Mouse (Mus musculus): ENCODE data around the gene R3hdm2. TPM values are rescaled to one million over a fixed set of nuclear protein-coding genes. Genes with fewer than 3 reads are reported as not detected.
A peak's percentile ranks its signal among the peaks of the same experiment; 100 is the strongest.

Gene R3hdm2
- polyA plus RNA-seq, 1 experiment from 2014 or later, result 35.8 TPM

DNA sequence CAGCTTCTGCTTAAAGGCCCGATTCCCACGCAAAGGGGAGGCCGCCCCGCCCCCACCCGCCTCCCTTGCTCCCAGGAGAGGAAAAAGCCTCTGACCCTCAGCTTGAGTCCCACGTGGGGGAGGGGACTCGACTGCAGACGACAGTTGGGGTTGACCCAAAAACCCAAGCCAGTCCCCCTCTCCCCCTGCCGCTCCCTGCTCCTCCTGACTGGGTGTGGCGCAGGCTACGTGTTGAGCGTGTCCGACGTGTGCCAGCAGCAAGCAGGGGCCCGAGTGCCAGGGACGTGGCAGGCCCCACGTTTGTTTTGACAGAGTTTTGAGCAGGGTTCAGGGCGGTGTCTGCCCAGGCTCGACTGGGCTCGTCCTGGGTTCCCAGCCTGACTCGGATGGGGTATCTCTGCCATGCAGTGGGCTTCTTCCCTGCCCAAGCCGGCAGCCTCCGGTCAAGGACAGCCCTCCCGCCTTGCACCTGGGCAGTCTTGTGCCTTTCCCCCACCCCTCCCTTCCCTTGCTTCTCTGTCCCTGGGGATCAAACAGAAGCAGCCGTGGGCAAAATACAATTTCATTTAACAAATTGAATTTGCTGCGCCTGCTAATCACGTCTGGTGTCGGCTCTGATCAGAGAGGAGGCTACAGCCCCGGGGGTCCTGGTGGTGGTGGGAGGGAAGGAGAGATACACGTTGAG is 136.6 kb downstream of the R3hdm2 start:
- Histone ChIP-seq H3K27me3 (ENCODE audit: control insufficient read depth, insufficient read depth, low read length) (peaks cover 27% of the 10 kb centered on the region), H3K4me3 (ENCODE audit: low read depth, low read length) (no peak overlapping the region), H3K4me2 (ENCODE audit: low read depth, severe bottlenecking) (peak overlapping the region; percentile 39), H3K27ac (replicated peaks; ENCODE audit: low read depth, low read length) (no peak overlapping the region), H3K9ac (ENCODE audit: low read length) (no peak overlapping the region), H3K4me1 (ENCODE audit: control insufficient read depth, insufficient read depth, low read length) (peaks cover 63% of the 10 kb centered on the region), H3K36me3 (ENCODE audit: control insufficient read depth, insufficient read depth, low read length) (peaks cover 17% of the 10 kb centered on the region), H3K9me3 (ENCODE audit: control insufficient read depth, low read length) (no peaks in the 10 kb centered on the region)
- DNase-seq (ENCODE audit: low spot score) (peak; percentile 62), ATAC-seq (ENCODE audit: insufficient number of reproducible peaks, low FRiP score, low TSS enrichment, low read depth) (no peak)
- WGBS, result 3% methylated on average over 30 of the region's 30 CpGs

DNA sequence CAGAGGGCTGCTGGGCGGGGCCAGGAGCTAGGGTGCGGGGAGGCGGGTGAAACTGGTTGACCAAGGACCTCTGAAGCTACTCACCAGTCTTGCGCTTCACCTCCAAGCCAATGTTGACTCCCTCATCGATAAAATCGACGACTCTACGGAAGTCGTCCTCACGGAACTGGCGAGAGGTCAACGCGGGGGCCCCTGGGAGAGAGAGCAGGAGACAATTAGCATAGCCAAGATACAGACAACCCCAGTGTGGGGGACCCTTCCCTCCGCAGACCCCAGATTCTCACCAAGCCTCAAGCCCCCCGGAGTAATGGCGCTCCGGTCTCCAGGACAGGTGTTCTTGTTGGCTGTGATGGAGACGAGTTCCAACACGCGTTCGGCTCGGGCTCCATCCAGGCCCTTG is 137.8 kb downstream of the R3hdm2 start:
- H3K4me1 ChIP-seq (ENCODE audit: control insufficient read depth, insufficient read depth, low read length), result peaks cover 53% of the 10 kb centered on the region
- no peak overlapping the region for H3K9ac ChIP-seq (ENCODE audit: low read length)
- no peak overlapping the region for H3K4me2 ChIP-seq (ENCODE audit: low read depth, severe bottlenecking)
- ATAC-seq (ENCODE audit: insufficient number of reproducible peaks, low FRiP score, low TSS enrichment, low read depth), result no peak
- DNase-seq (ENCODE audit: low spot score), result no peak
- peaks cover 17% of the 10 kb centered on the region for H3K36me3 ChIP-seq (ENCODE audit: control insufficient read depth, insufficient read depth, low read length)
- peaks cover 19% of the 10 kb centered on the region for H3K27me3 ChIP-seq (ENCODE audit: control insufficient read depth, insufficient read depth, low read length)
- no peaks in the 10 kb centered on the region for H3K9me3 ChIP-seq (ENCODE audit: control insufficient read depth, low read length)
- H3K27ac ChIP-seq (replicated peaks; ENCODE audit: low read depth, low read length), result no peak overlapping the region
- H3K4me3 ChIP-seq (ENCODE audit: low read depth, low read length), result no peak overlapping the region
- 90% methylated on average over 22 of the region's 22 CpGs for WGBS

DNA sequence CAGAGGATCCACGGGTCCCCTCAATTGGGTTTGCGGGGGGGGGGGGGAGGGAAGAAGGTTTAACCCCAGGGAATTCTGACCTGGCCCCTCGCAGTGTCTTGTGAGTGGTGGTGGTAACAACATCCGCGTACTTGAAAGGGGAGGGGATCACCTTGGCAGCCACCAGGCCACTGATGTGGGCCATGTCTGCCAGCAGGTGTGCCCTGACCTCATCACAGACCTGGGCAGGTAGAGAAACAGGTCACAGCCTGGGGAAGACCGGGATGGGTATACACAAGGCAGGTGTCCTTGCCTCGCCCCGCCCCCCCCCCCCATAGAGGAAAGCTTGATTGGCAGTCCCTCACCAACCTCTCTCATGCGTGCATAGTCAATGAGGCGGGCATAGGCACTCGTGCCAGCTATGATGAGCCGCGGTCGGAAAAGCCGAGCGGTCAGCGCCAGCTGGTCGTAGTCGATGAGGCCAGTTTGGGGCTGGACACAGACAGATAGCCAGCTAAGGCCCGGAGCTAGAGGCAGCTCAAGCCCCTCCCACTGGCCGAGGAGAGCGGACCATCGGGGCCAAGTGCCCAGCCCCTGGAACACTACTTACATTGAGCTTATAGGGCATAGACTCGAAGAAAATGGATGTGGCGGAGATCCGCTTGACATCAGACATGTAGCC is 139.0 kb downstream of the R3hdm2 start:
- ATAC-seq (ENCODE audit: insufficient number of reproducible peaks, low FRiP score, low TSS enrichment, low read depth) (no peak), DNase-seq (ENCODE audit: low spot score) (no peak)
- Histone ChIP-seq H3K9me3 (ENCODE audit: control insufficient read depth, low read length) (no peaks in the 10 kb centered on the region), H3K4me3 (ENCODE audit: low read depth, low read length) (no peak overlapping the region), H3K4me2 (ENCODE audit: low read depth, severe bottlenecking) (no peak overlapping the region), H3K4me1 (ENCODE audit: control insufficient read depth, insufficient read depth, low read length) (peaks cover 42% of the 10 kb centered on the region), H3K9ac (ENCODE audit: low read length) (no peak overlapping the region), H3K36me3 (ENCODE audit: control insufficient read depth, insufficient read depth, low read length) (peaks cover 17% of the 10 kb centered on the region), H3K27me3 (ENCODE audit: control insufficient read depth, insufficient read depth, low read length) (peaks cover 11% of the 10 kb centered on the region; the same call in 1 of the 2 replicates), H3K27ac (replicated peaks; ENCODE audit: low read depth, low read length) (no peak overlapping the region)
- WGBS, result 93% methylated on average over 26 of the region's 26 CpGs

DNA sequence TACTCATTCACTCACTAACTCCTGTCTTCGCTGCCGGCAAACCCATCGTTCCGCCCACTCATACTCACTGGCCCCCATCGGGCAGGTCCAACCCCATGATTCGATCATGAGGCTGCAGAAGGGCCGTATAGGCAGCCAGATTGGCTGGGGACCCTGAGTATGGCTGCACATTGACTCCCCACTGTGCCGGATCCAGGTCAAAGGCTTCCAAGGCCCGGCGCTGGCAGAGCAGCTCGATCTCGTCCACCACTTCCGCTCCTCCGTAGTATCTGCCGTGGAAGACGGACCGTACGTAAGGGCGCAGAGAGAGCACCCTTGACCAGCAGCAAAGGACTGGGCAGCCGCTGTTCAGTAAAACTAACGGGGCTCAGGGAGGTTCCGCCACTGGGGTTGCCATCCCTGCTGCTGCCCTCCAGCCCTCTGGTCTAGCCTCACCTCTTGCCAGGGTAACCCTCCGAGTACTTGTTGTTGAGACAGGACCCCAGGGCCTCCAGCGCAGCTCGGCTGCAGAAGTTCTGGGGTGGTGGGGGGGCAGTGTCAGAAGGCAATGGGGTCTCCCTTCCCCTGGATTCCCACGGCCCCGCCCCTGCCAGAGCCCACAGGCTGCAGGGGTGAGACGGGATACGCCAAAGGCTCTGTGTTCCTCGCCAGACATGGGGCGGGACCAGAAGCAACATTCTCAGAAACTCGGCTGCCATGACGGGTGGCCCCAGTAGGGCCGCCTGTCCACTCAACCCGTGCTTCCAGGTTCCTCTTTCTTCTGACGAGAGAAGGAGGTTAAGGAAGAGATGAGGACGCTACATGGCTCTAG is 140.0 kb downstream of the R3hdm2 start:
- no peak overlapping the region for H3K9ac ChIP-seq (ENCODE audit: low read length)
- peaks cover 9% of the 10 kb centered on the region for H3K27me3 ChIP-seq (ENCODE audit: control insufficient read depth, insufficient read depth, low read length)
- H3K9me3 ChIP-seq (ENCODE audit: control insufficient read depth, low read length), result no peaks in the 10 kb centered on the region
- peaks cover 17% of the 10 kb centered on the region for H3K36me3 ChIP-seq (ENCODE audit: control insufficient read depth, insufficient read depth, low read length)
- H3K4me3 ChIP-seq (ENCODE audit: low read depth, low read length), result no peak overlapping the region
- no peak overlapping the region for H3K27ac ChIP-seq (replicated peaks; ENCODE audit: low read depth, low read length)
- DNase-seq (ENCODE audit: low spot score) (no peak), ATAC-seq (ENCODE audit: insufficient number of reproducible peaks, low FRiP score, low TSS enrichment, low read depth) (no peak)
- H3K4me1 ChIP-seq (ENCODE audit: control insufficient read depth, insufficient read depth, low read length), result peaks cover 43% of the 10 kb centered on the region
- WGBS, result 94% methylated on average over 37 of the region's 37 CpGs
- no peak overlapping the region for H3K4me2 ChIP-seq (ENCODE audit: low read depth, severe bottlenecking)

DNA sequence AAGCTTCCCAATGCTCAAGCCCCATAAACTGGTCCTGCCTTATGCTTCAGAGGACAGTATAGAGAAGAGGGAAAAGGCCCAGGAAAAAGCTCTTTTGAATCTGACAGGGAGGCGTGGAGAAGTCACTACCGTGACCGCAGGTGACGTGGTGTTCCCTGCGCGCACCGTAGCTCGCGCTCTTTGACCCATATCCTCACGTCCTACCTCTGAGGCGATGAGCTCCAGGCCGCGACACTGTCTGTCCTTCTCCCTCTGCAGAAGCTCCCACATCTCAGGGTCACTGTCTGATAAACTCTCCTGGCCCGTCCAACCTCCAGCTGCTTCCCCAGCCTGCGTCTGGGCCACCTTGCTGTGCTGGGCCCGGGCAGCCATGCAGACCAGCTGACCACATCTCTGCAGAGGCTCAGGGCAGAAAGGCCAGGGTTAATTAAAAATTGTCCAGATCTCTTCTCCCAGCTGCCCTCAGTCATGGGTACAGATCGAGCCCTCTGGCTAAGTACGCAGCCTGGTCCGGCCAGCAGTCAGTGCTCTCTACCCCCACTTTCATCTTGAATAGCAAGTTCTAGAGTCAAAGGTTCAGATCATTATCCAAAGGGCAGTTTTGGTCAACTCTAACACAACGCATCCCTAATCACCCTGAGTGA is 140.7 kb downstream of the R3hdm2 start:
- Histone ChIP-seq H3K4me3 (ENCODE audit: low read depth, low read length) (no peak overlapping the region), H3K27ac (replicated peaks; ENCODE audit: low read depth, low read length) (no peak overlapping the region), H3K27me3 (ENCODE audit: control insufficient read depth, insufficient read depth, low read length) (peaks cover 14% of the 10 kb centered on the region), H3K9me3 (ENCODE audit: control insufficient read depth, low read length) (no peaks in the 10 kb centered on the region), H3K36me3 (ENCODE audit: control insufficient read depth, insufficient read depth, low read length) (peaks cover 17% of the 10 kb centered on the region), H3K4me1 (ENCODE audit: control insufficient read depth, insufficient read depth, low read length) (peaks cover 43% of the 10 kb centered on the region), H3K4me2 (ENCODE audit: low read depth, severe bottlenecking) (no peak overlapping the region), H3K9ac (ENCODE audit: low read length) (no peak overlapping the region)
- no peak for DNase-seq (ENCODE audit: low spot score)
- WGBS, result 86% methylated on average over 20 of the region's 20 CpGs
- ATAC-seq (ENCODE audit: insufficient number of reproducible peaks, low FRiP score, low TSS enrichment, low read depth), result no peak

DNA sequence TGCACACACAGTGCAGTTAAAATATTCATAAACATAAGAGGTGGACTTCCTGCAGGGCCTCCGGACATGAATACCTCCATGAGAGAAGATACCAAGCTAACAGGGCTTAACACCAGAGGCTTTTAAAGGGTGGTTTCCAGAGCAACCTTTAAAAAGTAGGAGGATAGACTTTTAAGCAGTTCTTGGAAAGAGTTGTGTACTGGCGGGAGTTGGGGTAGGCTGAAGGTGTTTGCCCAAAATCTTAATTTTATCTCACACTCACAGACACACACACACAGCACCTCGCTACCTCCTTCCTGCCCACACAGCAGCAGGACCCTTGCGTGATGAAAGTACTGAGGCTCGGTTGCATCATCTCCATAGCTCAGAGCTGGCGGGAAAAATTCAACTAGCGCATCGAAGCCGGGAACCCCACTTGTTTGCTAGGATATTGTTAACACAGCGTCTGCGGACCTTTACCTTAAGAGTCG is 141.5 kb downstream of the R3hdm2 start:
- Histone ChIP-seq H3K27ac (replicated peaks; ENCODE audit: low read depth, low read length) (no peak overlapping the region), H3K36me3 (ENCODE audit: control insufficient read depth, insufficient read depth, low read length) (peaks cover 17% of the 10 kb centered on the region), H3K9me3 (ENCODE audit: control insufficient read depth, low read length) (no peaks in the 10 kb centered on the region), H3K4me1 (ENCODE audit: control insufficient read depth, insufficient read depth, low read length) (peaks cover 43% of the 10 kb centered on the region), H3K4me3 (ENCODE audit: low read depth, low read length) (peak overlapping the region; percentile 39), H3K9ac (ENCODE audit: low read length) (peak overlapping the region; percentile 37), H3K4me2 (ENCODE audit: low read depth, severe bottlenecking) (peak overlapping the region; percentile 60), H3K27me3 (ENCODE audit: control insufficient read depth, insufficient read depth, low read length) (peaks cover 23% of the 10 kb centered on the region)
- no peak for DNase-seq (ENCODE audit: low spot score)
- ATAC-seq (ENCODE audit: insufficient number of reproducible peaks, low FRiP score, low TSS enrichment, low read depth), result no peak
- 15% methylated on average over 12 of the region's 12 CpGs for WGBS

DNA sequence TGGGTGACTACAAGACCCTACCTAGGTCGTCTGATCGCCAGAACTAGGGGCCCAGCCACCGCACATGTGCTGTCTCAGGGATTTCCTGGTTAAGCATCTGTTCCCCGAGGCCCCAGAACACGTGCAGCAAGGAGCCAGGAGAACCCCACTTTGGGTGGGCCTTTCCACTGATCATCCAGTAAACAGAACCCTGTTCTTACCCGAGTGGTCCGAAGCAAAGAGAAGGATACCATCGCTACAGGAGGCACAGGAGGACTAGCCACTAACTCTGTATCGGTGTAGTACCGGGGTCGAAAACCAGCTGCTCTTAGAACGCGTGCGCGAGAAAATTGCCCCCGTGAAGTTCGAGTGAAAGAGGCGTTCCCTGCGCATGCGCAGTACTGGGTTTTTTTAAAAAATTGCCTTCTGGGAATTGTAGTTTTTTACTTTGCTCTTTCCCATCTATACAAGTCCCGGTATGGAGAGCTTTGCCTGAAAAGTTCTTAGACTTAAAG is 142.0 kb downstream of the R3hdm2 start, which contains the start of gene Shmt2:
Gene Shmt2 (minus strand): TSS at position 357 of the 494 bp plus-strand sequence.
- peaks cover 27% of the 10 kb centered on the region for H3K27me3 ChIP-seq (ENCODE audit: control insufficient read depth, insufficient read depth, low read length)
- no peak within 1 kb of the TSS for H3K27ac ChIP-seq (replicated peaks; ENCODE audit: low read depth, low read length)
- peak; percentile 26; the same call in 1 of the 2 replicates for ATAC-seq (ENCODE audit: insufficient number of reproducible peaks, low FRiP score, low TSS enrichment, low read depth)
- H3K4me3 ChIP-seq (ENCODE audit: low read depth, low read length), result peak within 1 kb of the TSS; percentile 39
- peak within 1 kb of the TSS; percentile 37 for H3K9ac ChIP-seq (ENCODE audit: low read length)
- under 1% methylated on average over 21 of the region's 21 CpGs for WGBS
- peaks cover 42% of the 10 kb centered on the region for H3K4me1 ChIP-seq (ENCODE audit: control insufficient read depth, insufficient read depth, low read length)
- peak within 1 kb of the TSS; percentile 60 for H3K4me2 ChIP-seq (ENCODE audit: low read depth, severe bottlenecking)
- peak; percentile 94 for DNase-seq (ENCODE audit: low spot score)
- H3K9me3 ChIP-seq (ENCODE audit: control insufficient read depth, low read length), result no peaks in the 10 kb centered on the region
- peaks cover 17% of the 10 kb centered on the region for H3K36me3 ChIP-seq (ENCODE audit: control insufficient read depth, insufficient read depth, low read length)
